Mouse (Mus musculus): ENCODE data around the gene Ppargc1a. TPM values are rescaled to one million over a fixed set of nuclear protein-coding genes. Genes with fewer than 3 reads are reported as not detected.

Ppargc1a gene
- polyA plus RNA-seq, 1 experiment from 2014 or later, result 21.2 TPM

- peak overlapping the region; percentile 65; the same call in 1 of the 2 replicates for H3K27ac ChIP-seq
- 42% methylated on average over 3 of the region's 3 CpGs for WGBS
- H3K4me3 ChIP-seq, result no peak overlapping the region
- no peaks in the 10 kb centered on the region for H3K36me3 ChIP-seq
- peak; percentile 75 for DNase-seq (ENCODE audit: low spot score)
- no peaks in the 10 kb centered on the region for H3K9me3 ChIP-seq
- H3K4me1 ChIP-seq, result peaks cover 43% of the 10 kb centered on the region
- H3K27me3 ChIP-seq (ENCODE audit: insufficient read depth, poor library complexity, severe bottlenecking), result no peaks in the 10 kb centered on the region
Measured at GRCm38 (mm10) chr5:51546817-51547216, 20.7 kb downstream of the Ppargc1a start.

GRCm38 (mm10) chr5:51545133-51546049 lies 22.1 kb downstream of the Ppargc1a start:
- Histone ChIP-seq H3K9me3 (no peaks in the 10 kb centered on the region), H3K36me3 (no peaks in the 10 kb centered on the region), H3K4me3 (no peak overlapping the region), H3K4me1 (peaks cover 44% of the 10 kb centered on the region), H3K27me3 (ENCODE audit: insufficient read depth, poor library complexity, severe bottlenecking) (no peaks in the 10 kb centered on the region), H3K27ac (peak overlapping the region; percentile 65)
- WGBS, result 81% methylated on average over 7 of the region's 7 CpGs
- DNase-seq (ENCODE audit: low spot score), result no peak

DNA sequence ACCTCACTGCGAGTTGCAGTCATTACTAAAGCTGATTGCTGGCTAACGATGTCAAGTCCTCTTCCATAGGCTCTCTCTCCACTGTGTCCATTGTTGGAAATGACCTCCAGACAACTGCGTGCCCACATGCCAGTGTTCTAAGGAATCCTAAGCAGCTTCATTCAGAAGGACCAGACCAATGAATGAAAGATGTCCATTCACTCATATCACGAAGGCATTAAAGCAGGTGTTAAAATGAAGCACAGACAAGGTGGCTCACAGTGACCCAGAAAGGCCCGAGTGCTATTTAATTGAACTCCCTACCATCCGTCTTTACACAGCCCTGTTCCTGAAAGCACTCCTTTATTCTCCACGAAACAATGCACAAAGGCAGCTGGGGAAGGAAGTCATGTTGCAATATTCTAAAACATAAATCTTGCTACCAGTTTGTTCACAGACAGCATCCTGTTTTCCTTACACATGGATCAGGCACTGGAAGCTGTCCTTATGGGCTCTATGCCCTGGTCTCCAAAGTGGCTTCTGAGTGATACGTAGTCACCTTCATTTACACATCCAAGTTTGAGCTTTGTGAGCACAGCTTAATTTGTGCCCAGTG lies 23.3 kb downstream of the Ppargc1a start:
- H3K4me1 ChIP-seq, result peaks cover 40% of the 10 kb centered on the region
- H3K4me3 ChIP-seq, result no peak overlapping the region
- 55% methylated on average over 8 of the region's 8 CpGs for WGBS
- no peaks in the 10 kb centered on the region for H3K27me3 ChIP-seq (ENCODE audit: insufficient read depth, poor library complexity, severe bottlenecking)
- peak overlapping the region; percentile 44; the same call in 1 of the 2 replicates for H3K27ac ChIP-seq
- H3K36me3 ChIP-seq, result no peaks in the 10 kb centered on the region
- no peak for DNase-seq (ENCODE audit: low spot score)
- no peaks in the 10 kb centered on the region for H3K9me3 ChIP-seq

GRCm38 (mm10) chr5:51541557-51541956 lies 26.0 kb downstream of the Ppargc1a start:
- no peak overlapping the region for H3K4me3 ChIP-seq
- no peaks in the 10 kb centered on the region for H3K27me3 ChIP-seq (ENCODE audit: insufficient read depth, poor library complexity, severe bottlenecking)
- 81% methylated on average over 3 of the region's 3 CpGs for WGBS
- peaks cover 49% of the 10 kb centered on the region for H3K4me1 ChIP-seq
- DNase-seq (ENCODE audit: low spot score), result no peak
- no peaks in the 10 kb centered on the region for H3K9me3 ChIP-seq
- H3K27ac ChIP-seq, result 0 out of 2 replicates have a peak overlapping the region, but pooled peaks have one; percentile 30
- H3K36me3 ChIP-seq, result no peaks in the 10 kb centered on the region

- no peak for DNase-seq (ENCODE audit: low spot score)
- Histone ChIP-seq H3K9me3 (no peaks in the 10 kb centered on the region), H3K27ac (no peak overlapping the region), H3K27me3 (ENCODE audit: insufficient read depth, poor library complexity, severe bottlenecking) (no peaks in the 10 kb centered on the region), H3K4me1 (peaks cover 44% of the 10 kb centered on the region), H3K36me3 (no peaks in the 10 kb centered on the region), H3K4me3 (no peak overlapping the region)
- WGBS, result 69% methylated on average over 4 of the region's 4 CpGs
Measured at GRCm38 (mm10) chr5:51540816-51541215, 26.7 kb downstream of the Ppargc1a start.

DNA sequence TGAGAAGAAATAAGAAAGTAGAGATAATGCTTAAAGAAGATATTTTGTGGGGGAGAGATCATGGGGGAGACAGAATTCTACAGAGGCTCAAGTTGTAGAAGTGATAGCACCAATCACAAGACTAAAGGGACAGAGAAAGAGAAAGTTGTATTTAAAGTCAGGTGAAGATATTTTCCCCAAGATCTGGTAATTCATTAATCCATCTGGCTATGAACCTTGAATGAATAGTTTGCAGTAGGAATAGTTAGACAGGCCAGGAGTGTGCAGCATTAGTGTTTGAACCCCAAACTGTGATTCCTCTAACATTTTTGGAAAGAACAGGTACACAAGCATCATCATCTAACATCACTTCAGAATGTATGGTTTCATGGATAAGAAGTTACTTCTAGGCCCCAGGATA lies 28.0 kb downstream of the Ppargc1a start:
- no peaks in the 10 kb centered on the region for H3K27me3 ChIP-seq (ENCODE audit: insufficient read depth, poor library complexity, severe bottlenecking)
- no peak for DNase-seq (ENCODE audit: low spot score)
- no peaks in the 10 kb centered on the region for H3K9me3 ChIP-seq
- no peak overlapping the region for H3K4me3 ChIP-seq
- peak overlapping the region; percentile 16; the same call in 1 of the 2 replicates for H3K27ac ChIP-seq
- H3K4me1 ChIP-seq, result peaks cover 39% of the 10 kb centered on the region; the same call in 1 of the 2 replicates
- H3K36me3 ChIP-seq, result no peaks in the 10 kb centered on the region

DNA sequence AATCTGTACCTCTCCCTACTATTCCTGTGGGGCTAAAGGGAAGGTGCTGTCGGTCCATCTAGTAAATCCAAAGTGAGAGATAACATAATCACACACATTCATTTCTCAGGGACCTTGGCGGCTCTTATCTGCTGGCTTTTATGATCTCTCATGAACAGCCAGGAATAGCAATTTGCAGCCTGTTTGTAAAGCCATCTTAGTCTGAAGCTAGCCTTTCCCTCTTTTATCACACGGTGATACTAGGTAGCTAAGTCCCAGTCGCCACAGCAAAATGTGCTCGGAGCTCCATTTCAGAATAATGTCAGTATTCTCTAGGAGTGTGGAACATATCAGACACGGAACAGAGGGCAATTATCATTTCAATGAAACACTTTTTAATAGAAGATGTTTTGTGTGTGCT lies 29.2 kb downstream of the Ppargc1a start:
- WGBS, result 34% methylated on average over 6 of the region's 6 CpGs
- peak overlapping the region; percentile 8 for H3K27ac ChIP-seq
- no peaks in the 10 kb centered on the region for H3K27me3 ChIP-seq (ENCODE audit: insufficient read depth, poor library complexity, severe bottlenecking)
- H3K4me3 ChIP-seq, result no peak overlapping the region
- no peaks in the 10 kb centered on the region for H3K36me3 ChIP-seq
- H3K9me3 ChIP-seq, result no peaks in the 10 kb centered on the region
- no peak for DNase-seq (ENCODE audit: low spot score)
- peaks cover 38% of the 10 kb centered on the region; the same call in 1 of the 2 replicates for H3K4me1 ChIP-seq

GRCm38 (mm10) chr5:51537646-51538030 lies 29.9 kb downstream of the Ppargc1a start:
- DNase-seq (ENCODE audit: low spot score), result no peak
- peaks cover 37% of the 10 kb centered on the region; the same call in 1 of the 2 replicates for H3K4me1 ChIP-seq
- peak overlapping the region; percentile 23; the same call in 1 of the 2 replicates for H3K27ac ChIP-seq
- H3K36me3 ChIP-seq, result no peaks in the 10 kb centered on the region
- H3K9me3 ChIP-seq, result no peaks in the 10 kb centered on the region
- H3K27me3 ChIP-seq (ENCODE audit: insufficient read depth, poor library complexity, severe bottlenecking), result no peaks in the 10 kb centered on the region
- H3K4me3 ChIP-seq, result no peak overlapping the region

DNA sequence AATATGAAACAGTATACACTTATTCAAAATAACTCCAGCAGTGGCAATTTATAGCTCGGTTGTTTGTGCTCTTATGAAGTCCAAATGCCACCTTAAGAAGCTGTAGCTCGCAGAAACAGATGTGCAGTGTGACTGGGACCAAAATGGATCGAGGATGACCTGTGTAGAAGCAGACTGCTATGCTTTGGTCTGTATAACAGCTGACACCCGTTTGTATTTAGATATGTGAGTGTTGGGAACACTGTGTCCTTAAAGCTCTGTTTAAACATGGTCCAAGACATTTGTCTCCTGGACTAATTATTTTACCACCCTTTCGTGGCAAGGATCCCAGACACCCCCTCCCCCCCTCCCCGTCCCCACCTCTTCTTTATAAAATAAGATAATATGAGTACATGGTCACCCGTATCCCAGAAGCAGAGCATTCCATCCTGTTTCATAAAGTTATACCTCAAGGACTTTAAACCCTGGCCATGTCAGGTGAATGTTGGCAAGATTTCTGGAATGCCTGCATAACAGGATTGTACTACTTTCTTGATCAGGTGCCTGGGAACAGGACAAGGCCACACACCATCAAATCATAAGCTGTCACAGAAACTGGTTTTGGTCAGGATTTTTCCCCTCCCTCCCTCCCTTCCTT lies 30.4 kb downstream of the Ppargc1a start:
- DNase-seq (ENCODE audit: low spot score), result no peak
- Histone ChIP-seq H3K4me3 (no peak overlapping the region), H3K4me1 (peaks cover 37% of the 10 kb centered on the region), H3K36me3 (no peaks in the 10 kb centered on the region), H3K27me3 (ENCODE audit: insufficient read depth, poor library complexity, severe bottlenecking) (no peaks in the 10 kb centered on the region), H3K27ac (peak overlapping the region; percentile 23; the same call in 1 of the 2 replicates), H3K9me3 (no peaks in the 10 kb centered on the region)
- 76% methylated on average over 7 of the region's 7 CpGs for WGBS

GRCm38 (mm10) chr5:51534456-51534855 lies 33.1 kb downstream of the Ppargc1a start:
- Histone ChIP-seq H3K9me3 (no peaks in the 10 kb centered on the region), H3K36me3 (no peaks in the 10 kb centered on the region), H3K27ac (0 out of 2 replicates have a peak overlapping the region, but pooled peaks have one; percentile 52), H3K27me3 (ENCODE audit: insufficient read depth, poor library complexity, severe bottlenecking) (no peaks in the 10 kb centered on the region), H3K4me1 (peaks cover 48% of the 10 kb centered on the region), H3K4me3 (no peak overlapping the region)
- DNase-seq (ENCODE audit: low spot score), result no peak
- 75% methylated on average over 1 of the region's 1 CpGs for WGBS

DNA sequence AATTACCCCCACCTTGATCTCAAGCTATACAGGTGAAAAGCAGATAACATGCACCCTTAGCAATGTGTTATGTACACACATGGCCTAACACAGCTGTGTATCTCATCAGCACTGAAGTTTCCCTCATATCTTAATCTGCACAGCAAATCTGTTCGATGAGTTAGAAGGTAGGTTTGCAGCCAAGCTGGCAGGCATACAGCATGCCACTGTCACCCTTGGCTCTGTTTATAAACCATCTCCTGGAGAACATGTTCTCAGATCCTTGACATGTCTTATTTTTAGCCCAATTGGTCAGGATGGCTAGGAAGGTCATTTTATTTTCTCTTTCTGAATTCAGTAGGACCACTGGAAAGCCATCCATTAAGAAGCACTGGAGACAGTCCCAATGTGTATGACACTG lies 36.2 kb downstream of the Ppargc1a start:
- WGBS, result 63% methylated on average over 1 of the region's 1 CpGs
- Histone ChIP-seq H3K4me1 (peaks cover 46% of the 10 kb centered on the region), H3K27ac (peak overlapping the region; percentile 86)

GRCm38 (mm10) chr5:51529444-51529843 lies 38.1 kb downstream of the Ppargc1a start:
- 34% methylated on average over 2 of the region's 2 CpGs for WGBS
- H3K27ac ChIP-seq, result peak overlapping the region; percentile 86

More for the DNA sequence above, 36.2 kb downstream of the Ppargc1a start:
- no peak overlapping the region for H3K4me3 ChIP-seq
- no peaks in the 10 kb centered on the region for H3K9me3 ChIP-seq
- no peak for DNase-seq (ENCODE audit: low spot score)
- no peaks in the 10 kb centered on the region for H3K36me3 ChIP-seq
- no peaks in the 10 kb centered on the region for H3K27me3 ChIP-seq (ENCODE audit: insufficient read depth, poor library complexity, severe bottlenecking)

GRCm38 (mm10) chr5:51528165-51528498 lies 39.4 kb downstream of the Ppargc1a start:
- H3K4me1 ChIP-seq, result peaks cover 40% of the 10 kb centered on the region
- H3K36me3 ChIP-seq, result no peaks in the 10 kb centered on the region
- no peaks in the 10 kb centered on the region for H3K27me3 ChIP-seq (ENCODE audit: insufficient read depth, poor library complexity, severe bottlenecking)
- no peaks in the 10 kb centered on the region for H3K9me3 ChIP-seq
- H3K4me3 ChIP-seq, result no peak overlapping the region
- no peak for DNase-seq (ENCODE audit: low spot score)
- peak overlapping the region; percentile 86 for H3K27ac ChIP-seq

More at GRCm38 (mm10) chr5:51529444-51529843, 38.1 kb downstream of the Ppargc1a start:
- Histone ChIP-seq H3K4me3 (no peak overlapping the region), H3K27me3 (ENCODE audit: insufficient read depth, poor library complexity, severe bottlenecking) (no peaks in the 10 kb centered on the region), H3K9me3 (no peaks in the 10 kb centered on the region), H3K4me1 (peaks cover 43% of the 10 kb centered on the region), H3K36me3 (no peaks in the 10 kb centered on the region)
- no peak for DNase-seq (ENCODE audit: low spot score)

All from heart, embryonic 10.5 days (tissue).